Mouse (Mus musculus): ENCODE data around the gene Lrrc49. TPM values are rescaled to one million over a fixed set of nuclear protein-coding genes. Genes with fewer than 3 reads are reported as not detected.

Lrrc49 gene
- polyA plus RNA-seq, 1 experiment from 2014 or later, result 12.3 TPM

DNA sequence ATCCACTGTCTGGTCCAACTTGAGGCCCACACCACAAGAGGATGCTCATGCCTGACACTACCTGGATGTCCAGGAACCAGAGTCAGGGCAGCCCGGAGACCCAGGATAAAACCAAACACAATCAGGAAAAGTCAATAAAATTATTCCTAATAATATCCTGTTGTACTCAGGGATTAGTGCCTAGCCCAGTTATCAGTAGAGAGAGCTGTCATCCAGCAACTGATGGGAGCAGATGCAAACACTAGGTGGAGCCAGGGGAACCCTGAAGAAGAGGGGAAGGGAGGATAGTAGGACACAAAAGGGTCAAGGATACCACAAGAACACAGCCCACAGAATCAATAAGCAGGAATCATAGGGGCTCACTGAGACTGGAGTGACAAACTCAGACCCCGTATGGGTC lies 19.6 kb upstream of the Lrrc49 start:
- H3K27me3 ChIP-seq (ENCODE audit: insufficient read depth, low read length), result no peaks in the 10 kb centered on the region
- H3K4me2 ChIP-seq (ENCODE audit: low read length), result no peak overlapping the region
- ATAC-seq (replicated peaks; ENCODE audit: low FRiP score, low read depth) (no peak), DNase-seq (ENCODE audit: low spot score) (no peak)
- 98% methylated on average over 2 of the region's 2 CpGs for WGBS
- no peak overlapping the region for H3K27ac ChIP-seq
- no peak overlapping the region for H3K4me3 ChIP-seq (replicated peaks; ENCODE audit: low read depth, low read length)
- no peak overlapping the region for H3K9ac ChIP-seq (ENCODE audit: low read depth, low read length)
- no peaks in the 10 kb centered on the region for H3K9me3 ChIP-seq (replicated peaks; ENCODE audit: low read length)
- peaks cover 2% of the 10 kb centered on the region; the same call in 1 of the 2 replicates for H3K4me1 ChIP-seq (replicated peaks; ENCODE audit: insufficient read depth, low read length)
- 0 out of 2 replicates have a peak, but pooled peaks have one; percentile 22 for TF ChIP-seq CTCF (IDR thresholded peaks at IDR 0.05; ENCODE audit: low read depth)
- no peaks in the 10 kb centered on the region for H3K36me3 ChIP-seq (ENCODE audit: insufficient read depth, low read length)

GRCm38 (mm10) chr9:60699581-60700231 lies 11.7 kb upstream of the Lrrc49 start:
- H3K4me1 ChIP-seq (replicated peaks; ENCODE audit: insufficient read depth, low read length), result no peaks in the 10 kb centered on the region
- WGBS, result 75% methylated on average over 18 of the region's 18 CpGs
- H3K9ac ChIP-seq (ENCODE audit: low read depth, low read length), result no peak overlapping the region
- no peaks in the 10 kb centered on the region for H3K9me3 ChIP-seq (replicated peaks; ENCODE audit: low read length)
- H3K27ac ChIP-seq, result no peak overlapping the region
- ATAC-seq (replicated peaks; ENCODE audit: low FRiP score, low read depth), result no peak
- no peak overlapping the region for H3K4me2 ChIP-seq (ENCODE audit: low read length)
- DNase-seq (ENCODE audit: low spot score), result no peak
- no peak overlapping the region for H3K4me3 ChIP-seq (replicated peaks; ENCODE audit: low read depth, low read length)
- TF ChIP-seq CTCF (IDR thresholded peaks at IDR 0.05; ENCODE audit: low read depth), result no peak
- H3K36me3 ChIP-seq (ENCODE audit: insufficient read depth, low read length), result no peaks in the 10 kb centered on the region
- no peaks in the 10 kb centered on the region for H3K27me3 ChIP-seq (ENCODE audit: insufficient read depth, low read length)

- Histone ChIP-seq H3K9ac (ENCODE audit: low read depth, low read length) (no peak overlapping the region), H3K9me3 (replicated peaks; ENCODE audit: low read length) (no peaks in the 10 kb centered on the region), H3K27me3 (ENCODE audit: insufficient read depth, low read length) (no peaks in the 10 kb centered on the region), H3K4me3 (replicated peaks; ENCODE audit: low read depth, low read length) (no peak overlapping the region), H3K4me1 (replicated peaks; ENCODE audit: insufficient read depth, low read length) (no peaks in the 10 kb centered on the region), H3K36me3 (ENCODE audit: insufficient read depth, low read length) (no peaks in the 10 kb centered on the region), H3K27ac (no peak overlapping the region), H3K4me2 (ENCODE audit: low read length) (no peak overlapping the region)
- DNase-seq (ENCODE audit: low spot score) (no peak), ATAC-seq (replicated peaks; ENCODE audit: low FRiP score, low read depth) (no peak)
- WGBS, result 53% methylated on average over 6 of the region's 6 CpGs
- TF ChIP-seq CTCF (IDR thresholded peaks at IDR 0.05; ENCODE audit: low read depth), result no peak
Measured at GRCm38 (mm10) chr9:60696271-60696985, 8.5 kb upstream of the Lrrc49 start.

GRCm38 (mm10) chr9:60693986-60694385 lies 6.0 kb upstream of the Lrrc49 start:
- ATAC-seq (replicated peaks; ENCODE audit: low FRiP score, low read depth) (no peak), DNase-seq (ENCODE audit: low spot score) (no peak)
- Histone ChIP-seq H3K36me3 (ENCODE audit: insufficient read depth, low read length) (no peaks in the 10 kb centered on the region), H3K4me1 (replicated peaks; ENCODE audit: insufficient read depth, low read length) (no peaks in the 10 kb centered on the region), H3K27me3 (ENCODE audit: insufficient read depth, low read length) (no peaks in the 10 kb centered on the region), H3K9me3 (replicated peaks; ENCODE audit: low read length) (no peaks in the 10 kb centered on the region), H3K9ac (ENCODE audit: low read depth, low read length) (no peak overlapping the region), H3K27ac (no peak overlapping the region), H3K4me3 (replicated peaks; ENCODE audit: low read depth, low read length) (no peak overlapping the region), H3K4me2 (ENCODE audit: low read length) (no peak overlapping the region)
- WGBS, result 64% methylated on average over 2 of the region's 2 CpGs
- TF ChIP-seq CTCF (IDR thresholded peaks at IDR 0.05; ENCODE audit: low read depth), result peak; percentile 66

DNA sequence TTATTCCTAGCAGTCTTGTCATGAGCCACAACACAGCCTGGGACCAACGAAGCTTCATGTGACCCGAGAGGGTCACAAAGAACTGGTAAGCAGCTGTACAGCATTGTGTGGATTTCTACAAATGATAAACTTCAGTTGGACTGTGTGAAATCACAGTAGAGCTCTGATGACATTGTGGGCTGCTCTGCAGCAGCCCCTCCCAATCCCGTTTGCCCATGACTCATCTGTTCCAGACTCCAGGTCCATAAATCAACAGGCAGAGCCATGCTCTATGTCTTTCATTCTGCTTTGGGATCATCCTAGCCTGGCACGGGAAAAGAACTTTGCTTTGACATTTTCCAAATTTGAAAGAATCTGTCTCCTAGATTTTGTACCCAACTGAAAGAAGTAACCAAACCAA lies 4.7 kb upstream of the Lrrc49 start:
- Histone ChIP-seq H3K4me3 (replicated peaks; ENCODE audit: low read depth, low read length) (no peak overlapping the region), H3K4me1 (replicated peaks; ENCODE audit: insufficient read depth, low read length) (no peaks in the 10 kb centered on the region; the same call in 1 of the 2 replicates), H3K9ac (ENCODE audit: low read depth, low read length) (no peak overlapping the region), H3K9me3 (replicated peaks; ENCODE audit: low read length) (no peaks in the 10 kb centered on the region), H3K36me3 (ENCODE audit: insufficient read depth, low read length) (no peaks in the 10 kb centered on the region), H3K4me2 (ENCODE audit: low read length) (no peak overlapping the region), H3K27ac (no peak overlapping the region), H3K27me3 (ENCODE audit: insufficient read depth, low read length) (no peaks in the 10 kb centered on the region)
- no peak for TF ChIP-seq CTCF (IDR thresholded peaks at IDR 0.05; ENCODE audit: low read depth)
- DNase-seq (ENCODE audit: low spot score), result no peak
- WGBS, result 34% methylated on average over 4 of the region's 4 CpGs
- no peak for ATAC-seq (replicated peaks; ENCODE audit: low FRiP score, low read depth)

- Histone ChIP-seq H3K9me3 (replicated peaks; ENCODE audit: low read length) (no peaks in the 10 kb centered on the region), H3K9ac (ENCODE audit: low read depth, low read length) (peak overlapping the region; percentile 35; the same call in 1 of the 2 replicates), H3K27ac (peak overlapping the region; percentile 6), H3K27me3 (ENCODE audit: insufficient read depth, low read length) (no peaks in the 10 kb centered on the region), H3K4me2 (ENCODE audit: low read length) (peak overlapping the region; percentile 54), H3K4me1 (replicated peaks; ENCODE audit: insufficient read depth, low read length) (no peaks in the 10 kb centered on the region; the same call in 1 of the 2 replicates), H3K36me3 (ENCODE audit: insufficient read depth, low read length) (0 out of 2 replicates have a peak, but pooled peaks cover 5% of the 10 kb centered on the region), H3K4me3 (replicated peaks; ENCODE audit: low read depth, low read length) (peak overlapping the region; percentile 50)
- DNase-seq (ENCODE audit: low spot score) (peak; percentile 71), ATAC-seq (replicated peaks; ENCODE audit: low FRiP score, low read depth) (no peak; the same call in 1 of the 2 replicates)
- TF ChIP-seq CTCF (IDR thresholded peaks at IDR 0.05; ENCODE audit: low read depth), result peak; percentile 61
- WGBS, result 0% methylated on average over 7 of the region's 7 CpGs
Measured at GRCm38 (mm10) chr9:60687415-60687814, 543 bp downstream of the Lrrc49 start.
